Mouse (Mus musculus) heart, adult 2 months (tissue): Measurements from ENCODE around the gene Il2ra.

ENCODE experiments used
- CTCF ChIP-seq: fragments of 200-600 bp; IDR thresholded peaks from 2 replicates; pipeline ENCODE4 v1.8.1; 2022; ENCODE audit warnings: antibody characterized with exemption, mild to moderate bottlenecking, moderate library complexity
- EP300 ChIP-seq: fragments of 200-500 bp; IDR thresholded peaks from 2 replicates; pipeline ENCODE4 v1.6.1; 2011; ENCODE audit warnings: low read depth, low read length, control low read depth; ENCODE audit not compliant: insufficient read depth
- POLR2A ChIP-seq: fragments of 200-500 bp; IDR thresholded peaks from 2 replicates; pipeline ENCODE4 v1.6.1; 2011; ENCODE audit warnings: mild to moderate bottlenecking, low read depth, low read length, control low read depth; ENCODE audit not compliant: insufficient read depth

- TF ChIP-seq CTCF: no peak
- TF ChIP-seq EP300: no peak
- no peak for TF ChIP-seq POLR2A
Observed at GRCm38 (mm10) chr2:11604911-11605310, 37.7 kb upstream of the Il2ra start.
